Mouse (Mus musculus): ENCODE data around the gene Nudt16l1. TPM values are rescaled to one million over a fixed set of nuclear protein-coding genes. Genes with fewer than 3 reads are reported as not detected.

Gene Nudt16l1
- polyA plus RNA-seq, 1 experiment from 2014 or later = 160 TPM

DNA sequence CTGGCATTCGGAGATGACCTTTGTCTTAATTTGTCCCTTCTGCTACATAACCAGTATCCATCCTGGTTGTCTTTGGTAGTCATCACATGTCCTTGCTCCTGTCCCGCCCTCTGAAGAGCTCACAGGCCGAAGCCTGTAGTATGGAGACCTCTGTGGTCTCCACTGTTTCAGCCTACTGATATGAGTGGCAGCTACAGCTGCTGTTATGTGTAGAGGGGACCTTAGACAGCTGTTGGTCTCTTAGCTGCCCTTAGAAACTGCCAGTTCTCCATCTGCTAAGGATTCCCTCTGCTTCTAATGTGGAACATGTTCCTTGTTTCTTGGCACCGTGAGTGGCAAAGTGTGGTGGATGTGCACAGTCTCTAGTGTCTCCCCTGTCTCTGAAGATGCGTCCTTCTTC is 14.6 kb upstream of the Nudt16l1 start:
- 92% methylated on average over 5 of the region's 5 CpGs for WGBS
- H3K27ac ChIP-seq (ENCODE audit: low read depth, low read length) = no peak overlapping the region
- H3K27me3 ChIP-seq (ENCODE audit: control insufficient read depth, insufficient read depth, low read length) = no peaks in the 10 kb centered on the region
- H3K4me3 ChIP-seq (ENCODE audit: low read length) = no peak overlapping the region
- no peak for ATAC-seq (ENCODE audit: low FRiP score, low TSS enrichment)
- no peak overlapping the region for H3K4me2 ChIP-seq (replicated peaks; ENCODE audit: low read depth, low read length)
- no peaks in the 10 kb centered on the region for H3K4me1 ChIP-seq (ENCODE audit: control insufficient read depth, insufficient read depth, low read length)
- no peaks in the 10 kb centered on the region for H3K9me3 ChIP-seq (ENCODE audit: control insufficient read depth, low read length)
- H3K36me3 ChIP-seq (ENCODE audit: control insufficient read depth, insufficient read depth, low read length) = peaks cover 70% of the 10 kb centered on the region
- H3K9ac ChIP-seq (ENCODE audit: low read depth, low read length) = no peak overlapping the region

DNA sequence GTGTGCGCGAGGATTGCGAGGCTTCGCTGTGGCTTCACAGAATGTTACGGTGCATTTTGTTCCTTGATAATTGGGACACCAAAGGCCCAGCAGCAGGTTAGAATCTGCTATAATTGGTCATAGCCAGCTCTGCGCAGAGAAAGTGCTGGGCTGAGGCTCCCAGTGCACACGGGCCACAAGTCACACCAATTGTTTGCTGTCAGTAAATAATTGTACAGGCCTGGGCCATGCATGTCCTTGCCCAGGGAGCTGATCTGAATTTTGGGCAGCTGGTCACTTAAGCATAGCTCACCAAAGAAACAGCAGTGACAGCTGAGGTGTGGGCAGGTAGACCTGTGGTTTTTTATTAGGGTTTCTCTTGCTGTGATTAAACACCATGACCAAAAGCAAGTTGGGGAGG is 10.6 kb upstream of the Nudt16l1 start:
- H3K27ac ChIP-seq (ENCODE audit: low read depth, low read length) = no peak overlapping the region
- 95% methylated on average over 7 of the region's 7 CpGs for WGBS
- H3K4me2 ChIP-seq (replicated peaks; ENCODE audit: low read depth, low read length) = no peak overlapping the region
- ATAC-seq (ENCODE audit: low FRiP score, low TSS enrichment) = no peak
- H3K4me3 ChIP-seq (ENCODE audit: low read length) = no peak overlapping the region
- no peaks in the 10 kb centered on the region for H3K27me3 ChIP-seq (ENCODE audit: control insufficient read depth, insufficient read depth, low read length)
- no peaks in the 10 kb centered on the region for H3K4me1 ChIP-seq (ENCODE audit: control insufficient read depth, insufficient read depth, low read length)
- H3K9me3 ChIP-seq (ENCODE audit: control insufficient read depth, low read length) = no peaks in the 10 kb centered on the region
- peaks cover 87% of the 10 kb centered on the region for H3K36me3 ChIP-seq (ENCODE audit: control insufficient read depth, insufficient read depth, low read length)
- no peak overlapping the region for H3K9ac ChIP-seq (ENCODE audit: low read depth, low read length)

DNA sequence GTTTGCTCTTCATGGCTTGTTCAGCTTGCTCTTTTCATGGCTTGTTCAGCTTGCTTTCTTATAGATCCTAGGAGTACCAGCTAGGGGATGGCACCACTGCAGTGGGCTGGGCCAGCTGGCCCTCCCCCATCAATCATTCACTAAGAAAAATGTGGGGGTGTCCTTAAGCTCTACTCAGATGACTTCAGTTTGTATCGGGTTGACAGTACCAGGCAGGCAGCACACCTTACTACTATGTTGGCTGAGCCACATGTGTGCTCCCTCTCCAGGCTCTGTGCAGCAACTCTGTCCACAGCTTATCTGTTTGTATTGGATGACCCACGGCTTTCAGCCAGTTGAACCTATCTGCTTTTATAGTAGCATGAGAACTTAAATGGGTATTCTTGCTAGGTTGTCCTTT is 10.1 kb upstream of the Nudt16l1 start:
- ATAC-seq (ENCODE audit: low FRiP score, low TSS enrichment) = no peak
- Histone ChIP-seq H3K9ac (ENCODE audit: low read depth, low read length) (no peak overlapping the region), H3K9me3 (ENCODE audit: control insufficient read depth, low read length) (no peaks in the 10 kb centered on the region), H3K4me2 (replicated peaks; ENCODE audit: low read depth, low read length) (no peak overlapping the region), H3K27me3 (ENCODE audit: control insufficient read depth, insufficient read depth, low read length) (no peaks in the 10 kb centered on the region), H3K27ac (ENCODE audit: low read depth, low read length) (no peak overlapping the region), H3K36me3 (ENCODE audit: control insufficient read depth, insufficient read depth, low read length) (peaks cover 87% of the 10 kb centered on the region), H3K4me1 (ENCODE audit: control insufficient read depth, insufficient read depth, low read length) (no peaks in the 10 kb centered on the region), H3K4me3 (ENCODE audit: low read length) (no peak overlapping the region)
- 76% methylated on average over 2 of the region's 2 CpGs for WGBS

GRCm38 (mm10) chr16:4932429-4932828 is 6.1 kb upstream of the Nudt16l1 start:
- Histone ChIP-seq H3K36me3 (ENCODE audit: control insufficient read depth, insufficient read depth, low read length) (peaks cover 89% of the 10 kb centered on the region), H3K9ac (ENCODE audit: low read depth, low read length) (no peak overlapping the region), H3K27ac (ENCODE audit: low read depth, low read length) (no peak overlapping the region), H3K4me3 (ENCODE audit: low read length) (no peak overlapping the region), H3K9me3 (ENCODE audit: control insufficient read depth, low read length) (no peaks in the 10 kb centered on the region), H3K4me2 (replicated peaks; ENCODE audit: low read depth, low read length) (no peak overlapping the region), H3K4me1 (ENCODE audit: control insufficient read depth, insufficient read depth, low read length) (no peaks in the 10 kb centered on the region), H3K27me3 (ENCODE audit: control insufficient read depth, insufficient read depth, low read length) (no peaks in the 10 kb centered on the region)
- WGBS = 83% methylated on average over 3 of the region's 3 CpGs
- ATAC-seq (ENCODE audit: low FRiP score, low TSS enrichment) = no peak

DNA sequence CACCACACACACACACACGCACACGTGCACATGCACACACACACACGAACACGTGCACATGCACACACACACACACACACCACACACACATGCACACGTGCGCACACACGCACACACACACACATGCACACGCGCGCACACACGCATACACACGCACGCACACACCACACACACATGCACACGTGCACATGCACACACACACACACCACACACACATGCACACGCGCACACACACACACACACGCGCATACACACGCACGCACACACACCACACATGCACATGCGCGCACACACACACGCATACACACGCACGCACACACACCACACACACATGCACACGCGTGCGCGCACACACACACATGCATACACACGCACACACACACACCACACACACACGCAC is 3.1 kb upstream of the Nudt16l1 start:
- no peaks in the 10 kb centered on the region for H3K9me3 ChIP-seq (ENCODE audit: control insufficient read depth, low read length)
- peaks cover 77% of the 10 kb centered on the region for H3K36me3 ChIP-seq (ENCODE audit: control insufficient read depth, insufficient read depth, low read length)
- H3K27me3 ChIP-seq (ENCODE audit: control insufficient read depth, insufficient read depth, low read length) = no peaks in the 10 kb centered on the region
- H3K4me2 ChIP-seq (replicated peaks; ENCODE audit: low read depth, low read length) = no peak overlapping the region
- H3K27ac ChIP-seq (ENCODE audit: low read depth, low read length) = no peak overlapping the region
- 99% methylated on average over 31 of the region's 31 CpGs for WGBS
- no peak for ATAC-seq (ENCODE audit: low FRiP score, low TSS enrichment)
- H3K4me3 ChIP-seq (ENCODE audit: low read length) = no peak overlapping the region
- H3K4me1 ChIP-seq (ENCODE audit: control insufficient read depth, insufficient read depth, low read length) = peaks cover 5% of the 10 kb centered on the region; the same call in 1 of the 2 replicates
- no peak overlapping the region for H3K9ac ChIP-seq (ENCODE audit: low read depth, low read length)

GRCm38 (mm10) chr16:4935931-4936703 is 2.4 kb upstream of the Nudt16l1 start:
- no peak overlapping the region for H3K9ac ChIP-seq (ENCODE audit: low read depth, low read length)
- ATAC-seq (ENCODE audit: low FRiP score, low TSS enrichment) = no peak
- peaks cover 5% of the 10 kb centered on the region; the same call in 1 of the 2 replicates for H3K4me1 ChIP-seq (ENCODE audit: control insufficient read depth, insufficient read depth, low read length)
- no peak overlapping the region for H3K4me3 ChIP-seq (ENCODE audit: low read length)
- no peaks in the 10 kb centered on the region for H3K27me3 ChIP-seq (ENCODE audit: control insufficient read depth, insufficient read depth, low read length)
- WGBS = 87% methylated on average over 10 of the region's 10 CpGs
- peaks cover 77% of the 10 kb centered on the region for H3K36me3 ChIP-seq (ENCODE audit: control insufficient read depth, insufficient read depth, low read length)
- 0 out of 2 replicates have a peak overlapping the region, but pooled peaks have one; percentile 24 for H3K27ac ChIP-seq (ENCODE audit: low read depth, low read length)
- H3K4me2 ChIP-seq (replicated peaks; ENCODE audit: low read depth, low read length) = no peak overlapping the region
- H3K9me3 ChIP-seq (ENCODE audit: control insufficient read depth, low read length) = no peaks in the 10 kb centered on the region

DNA sequence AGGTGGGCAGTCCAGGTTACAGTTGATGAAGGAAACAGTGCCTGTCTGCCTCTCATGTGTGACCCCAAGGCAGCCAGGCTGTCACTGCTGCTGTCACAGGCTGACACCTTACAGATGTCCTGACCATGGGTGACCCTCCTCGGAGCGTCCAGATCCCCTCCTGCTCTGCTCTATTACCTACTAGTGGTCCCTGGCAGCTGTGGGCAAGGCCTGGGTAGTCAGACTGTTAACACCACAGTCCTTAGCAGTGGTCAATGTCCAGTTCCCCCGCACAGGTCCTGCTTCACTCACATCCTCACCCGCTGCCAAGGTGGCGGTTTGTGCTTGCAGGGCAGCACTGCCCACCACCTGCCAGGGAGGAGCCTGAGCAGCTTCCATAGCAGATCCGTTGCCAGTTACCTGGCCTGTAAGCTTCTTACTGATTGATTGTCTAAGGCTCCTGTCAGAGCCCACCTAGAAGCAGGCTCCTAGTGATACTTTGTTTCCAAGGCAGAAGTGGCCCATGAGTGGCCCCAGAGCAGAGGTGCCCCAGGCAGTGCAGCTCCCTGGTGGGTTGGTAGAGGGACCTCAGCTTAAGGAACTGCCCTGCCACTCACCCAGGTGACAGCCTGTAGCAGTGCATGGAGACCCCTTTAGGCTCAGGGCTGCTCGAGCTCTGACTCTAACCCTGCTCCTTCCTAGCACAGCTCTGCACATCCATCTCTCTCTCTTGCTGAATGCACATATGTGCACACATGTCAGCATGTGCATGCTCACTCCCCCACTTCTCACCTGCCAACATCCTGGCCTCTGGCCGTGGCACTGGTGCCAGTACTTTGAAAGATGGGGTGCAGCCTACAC is 990 bp upstream of the Nudt16l1 start:
- no peak for ATAC-seq (ENCODE audit: low FRiP score, low TSS enrichment)
- Histone ChIP-seq H3K4me2 (replicated peaks; ENCODE audit: low read depth, low read length) (no peak overlapping the region), H3K4me3 (ENCODE audit: low read length) (no peak overlapping the region), H3K27me3 (ENCODE audit: control insufficient read depth, insufficient read depth, low read length) (no peaks in the 10 kb centered on the region), H3K36me3 (ENCODE audit: control insufficient read depth, insufficient read depth, low read length) (peaks cover 77% of the 10 kb centered on the region), H3K9ac (ENCODE audit: low read depth, low read length) (no peak overlapping the region), H3K27ac (ENCODE audit: low read depth, low read length) (no peak overlapping the region), H3K9me3 (ENCODE audit: control insufficient read depth, low read length) (no peaks in the 10 kb centered on the region), H3K4me1 (ENCODE audit: control insufficient read depth, insufficient read depth, low read length) (peaks cover 5% of the 10 kb centered on the region; the same call in 1 of the 2 replicates)
- 84% methylated on average over 8 of the region's 8 CpGs for WGBS

GRCm38 (mm10) chr16:4938989-4939388 is 428 bp downstream of the Nudt16l1 start:
- peak; percentile 94 for ATAC-seq (ENCODE audit: low FRiP score, low TSS enrichment)
- Histone ChIP-seq H3K9me3 (ENCODE audit: control insufficient read depth, low read length) (no peaks in the 10 kb centered on the region), H3K4me3 (ENCODE audit: low read length) (peak overlapping the region; percentile 84), H3K9ac (ENCODE audit: low read depth, low read length) (peak overlapping the region; percentile 91), H3K36me3 (ENCODE audit: control insufficient read depth, insufficient read depth, low read length) (peaks cover 77% of the 10 kb centered on the region), H3K4me2 (replicated peaks; ENCODE audit: low read depth, low read length) (peak overlapping the region; percentile 78), H3K27ac (ENCODE audit: low read depth, low read length) (peak overlapping the region; percentile 79), H3K4me1 (ENCODE audit: control insufficient read depth, insufficient read depth, low read length) (peaks cover 5% of the 10 kb centered on the region; the same call in 1 of the 2 replicates), H3K27me3 (ENCODE audit: control insufficient read depth, insufficient read depth, low read length) (no peaks in the 10 kb centered on the region)
- WGBS = under 1% methylated on average over 28 of the region's 28 CpGs

GRCm38 (mm10) chr16:4939412-4939811 is 851 bp downstream of the Nudt16l1 start:
- WGBS = 1% methylated on average over 16 of the region's 16 CpGs

More at GRCm38 (mm10) chr16:4939412-4939811, 851 bp downstream of the Nudt16l1 start:
- H3K9ac ChIP-seq (ENCODE audit: low read depth, low read length) = peak overlapping the region; percentile 91
- H3K27me3 ChIP-seq (ENCODE audit: control insufficient read depth, insufficient read depth, low read length) = no peaks in the 10 kb centered on the region
- peak overlapping the region; percentile 84 for H3K4me3 ChIP-seq (ENCODE audit: low read length)
- H3K4me2 ChIP-seq (replicated peaks; ENCODE audit: low read depth, low read length) = peak overlapping the region; percentile 78
- H3K36me3 ChIP-seq (ENCODE audit: control insufficient read depth, insufficient read depth, low read length) = peaks cover 75% of the 10 kb centered on the region
- H3K9me3 ChIP-seq (ENCODE audit: control insufficient read depth, low read length) = no peaks in the 10 kb centered on the region
- peak overlapping the region; percentile 79 for H3K27ac ChIP-seq (ENCODE audit: low read depth, low read length)
- peaks cover 5% of the 10 kb centered on the region; the same call in 1 of the 2 replicates for H3K4me1 ChIP-seq (ENCODE audit: control insufficient read depth, insufficient read depth, low read length)
- ATAC-seq (ENCODE audit: low FRiP score, low TSS enrichment) = peak; percentile 62
